Mouse (Mus musculus) spleen, postnatal 10 days (tissue): ENCODE results near the gene Inpp4b.

Experiments used
- DNase-seq, 2 experiments: peaks; one replicate each; pipeline ENCODE4 v3.0.0; 2021 to 2022; ENCODE audit warnings: low spot score in 2 of 2

Inpp4b gene

GRCm38 (mm10) chr8:81707436-81707835, 365.1 kb downstream of the Inpp4b start:
- no peak for DNase-seq

GRCm38 (mm10) chr8:81731332-81731731, 389.0 kb downstream of the Inpp4b start:
- no peak for DNase-seq

- DNase-seq: no peak
Observed at GRCm38 (mm10) chr8:81735655-81736054, 393.3 kb downstream of the Inpp4b start.

- DNase-seq: no peak
Observed at GRCm38 (mm10) chr8:81736103-81736502, 393.7 kb downstream of the Inpp4b start.

DNA sequence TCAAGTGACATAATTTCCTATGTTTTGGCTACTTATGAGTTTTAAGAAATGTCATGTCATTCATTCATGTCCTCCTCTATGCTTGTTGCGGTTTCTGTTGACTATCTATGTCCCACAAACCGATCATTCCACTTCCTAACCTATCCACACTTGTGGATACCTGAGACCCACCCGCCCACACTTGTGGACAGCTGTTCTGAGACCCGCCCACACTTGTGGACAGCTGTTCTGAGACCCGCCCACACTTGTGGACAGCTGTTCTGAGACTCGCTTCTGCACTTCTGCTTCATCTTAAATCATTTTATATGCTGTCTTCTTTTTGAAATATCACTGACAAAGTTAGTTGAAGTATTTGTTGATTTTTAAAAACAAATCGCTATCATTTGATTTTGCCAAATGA, 400.2 kb downstream of the Inpp4b start:
- no peak for DNase-seq

DNA sequence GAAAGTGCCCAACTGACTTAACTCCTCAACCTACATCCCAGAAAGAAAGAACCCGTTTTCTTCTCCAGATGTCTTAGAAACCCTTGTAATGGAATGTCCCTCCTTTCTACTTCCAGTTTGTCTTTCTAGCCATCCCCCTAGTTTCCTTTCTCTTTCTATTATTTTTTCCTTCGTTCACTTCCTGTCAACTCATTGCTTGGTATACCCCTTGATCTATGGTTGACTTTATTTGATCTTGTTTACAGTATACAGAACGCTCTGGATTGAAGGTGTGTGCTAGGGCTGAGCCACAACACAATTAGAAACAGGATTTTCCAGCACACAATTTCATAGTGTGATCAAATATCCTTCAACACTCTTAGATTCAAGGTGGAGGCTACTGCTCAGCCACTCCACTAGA, 400.7 kb downstream of the Inpp4b start:
- DNase-seq: no peak

DNA sequence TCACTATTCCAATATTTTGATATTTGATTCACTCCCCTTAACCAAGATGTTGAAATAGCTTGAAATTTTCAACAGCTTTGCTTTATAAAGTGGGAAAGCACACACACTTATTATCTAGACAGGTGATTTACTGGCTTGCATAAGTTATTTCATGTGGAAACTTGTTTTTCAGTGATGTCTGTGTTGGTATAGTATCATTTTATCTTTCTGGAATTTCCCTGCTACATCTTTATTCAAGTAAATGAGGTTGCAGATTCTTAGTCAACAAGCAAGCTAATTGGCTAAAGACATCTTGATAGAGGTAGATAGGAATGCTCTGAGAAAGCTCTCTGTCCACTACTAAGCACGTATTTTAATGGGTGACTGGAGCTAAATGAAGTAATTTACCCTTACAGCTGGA, 403.1 kb downstream of the Inpp4b start:
- DNase-seq: no peak

- no peak for DNase-seq
Observed at GRCm38 (mm10) chr8:81751159-81751558, 408.8 kb downstream of the Inpp4b start.

- no peak for DNase-seq
Observed at GRCm38 (mm10) chr8:81756663-81757062, 414.3 kb downstream of the Inpp4b start.

- DNase-seq: no peak
Observed at GRCm38 (mm10) chr8:81757580-81758144, 415.3 kb downstream of the Inpp4b start.

DNA sequence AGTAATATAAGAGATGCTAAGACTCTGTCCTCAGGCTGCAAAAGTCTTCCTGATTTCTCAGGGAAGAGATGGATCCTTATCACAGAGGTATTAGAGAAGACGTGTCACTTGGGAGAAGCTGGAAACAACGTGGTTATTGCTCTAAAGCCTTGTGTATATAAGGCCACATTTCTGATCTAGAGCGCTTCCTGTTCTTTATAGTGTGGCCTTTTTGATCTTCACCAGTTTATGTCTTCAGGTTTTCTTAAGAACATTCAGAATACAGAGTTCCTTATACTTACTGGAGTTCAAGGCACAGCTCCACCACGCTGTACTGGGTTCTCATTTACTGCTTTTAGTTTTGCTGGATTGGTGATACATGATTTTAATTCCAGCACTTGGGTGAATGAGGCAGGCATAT, 419.1 kb downstream of the Inpp4b start:
- no peak for DNase-seq

DNA sequence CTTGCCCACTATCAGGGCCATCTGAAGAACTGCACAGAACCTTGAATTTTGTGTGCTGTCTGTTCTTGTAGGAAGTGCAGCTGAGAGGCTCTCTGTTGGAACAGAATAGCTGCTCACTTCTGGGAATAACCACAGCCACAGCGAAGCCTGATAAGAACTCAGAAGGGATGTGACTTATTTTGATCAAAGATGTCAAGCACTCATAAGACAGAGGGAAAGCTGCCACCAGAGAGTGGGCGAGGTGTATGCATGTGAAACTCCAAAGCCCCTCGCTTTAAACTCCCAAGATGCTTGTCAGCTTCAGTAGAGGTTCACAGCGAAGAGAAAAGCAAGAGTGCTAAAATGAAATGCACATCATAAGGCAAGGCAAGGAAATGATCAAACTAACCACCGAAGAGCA, 423.7 kb downstream of the Inpp4b start:
- no peak for DNase-seq

GRCm38 (mm10) chr8:81767411-81768312, 425.3 kb downstream of the Inpp4b start:
- peak in 1 of 2 experiments; percentile 17 for DNase-seq

- no peak for DNase-seq
Observed at GRCm38 (mm10) chr8:81768313-81768675, 425.9 kb downstream of the Inpp4b start.

GRCm38 (mm10) chr8:81768731-81769445, 426.5 kb downstream of the Inpp4b start:
- DNase-seq: no peak

DNA sequence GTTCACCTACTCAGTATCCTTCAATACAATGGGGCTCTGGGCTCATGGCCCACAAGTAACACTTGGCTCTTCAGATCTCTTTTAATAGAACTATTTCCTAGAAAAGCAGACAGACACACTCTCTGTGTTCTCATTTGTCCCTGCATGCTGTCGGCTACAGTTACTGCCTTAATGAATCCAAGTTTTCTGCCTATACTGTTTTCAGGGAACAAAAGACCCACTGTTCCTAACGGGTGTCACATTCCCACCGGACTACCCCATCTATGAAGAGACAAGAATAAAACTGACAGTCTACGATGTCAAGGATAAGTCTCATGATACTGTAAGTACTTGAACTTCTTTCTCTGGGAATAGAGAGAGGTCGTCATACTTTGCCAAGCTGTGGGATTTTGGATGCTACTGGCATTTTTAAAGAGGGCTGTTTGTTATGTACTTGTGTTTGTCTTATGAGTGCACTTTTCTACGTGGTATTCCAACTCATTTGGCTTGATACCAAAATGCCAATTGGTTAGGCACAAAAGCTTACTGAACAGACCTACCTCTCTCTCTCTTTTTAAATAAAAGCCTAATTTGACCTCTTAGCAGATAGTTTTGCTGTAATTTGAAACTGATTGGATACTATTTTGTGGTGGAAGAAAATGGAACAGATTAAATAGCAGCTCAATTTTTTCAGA, 428.4 kb downstream of the Inpp4b start:
- DNase-seq: no peak

DNA sequence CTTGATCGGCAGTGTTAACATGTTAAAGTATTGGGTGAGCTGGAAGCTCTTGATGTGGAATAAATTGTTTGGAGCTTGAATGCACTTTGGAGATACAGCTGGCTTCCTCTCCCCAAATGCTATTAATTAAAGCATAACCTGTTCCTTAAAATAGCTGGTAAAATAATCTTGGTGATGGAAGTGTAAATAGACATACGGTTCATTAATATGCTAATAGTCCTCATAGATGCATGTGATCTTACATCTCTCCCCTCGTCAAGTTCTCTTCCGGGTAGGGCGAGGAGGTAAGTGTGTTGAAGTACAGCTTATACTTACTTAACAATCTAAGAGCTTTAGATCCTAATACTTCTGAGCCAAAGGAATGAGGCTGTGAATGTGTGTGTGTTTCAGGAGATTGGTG, 430.5 kb downstream of the Inpp4b start:
- DNase-seq: no peak

GRCm38 (mm10) chr8:81773305-81773965, 431.1 kb downstream of the Inpp4b start:
- DNase-seq: no peak

DNA sequence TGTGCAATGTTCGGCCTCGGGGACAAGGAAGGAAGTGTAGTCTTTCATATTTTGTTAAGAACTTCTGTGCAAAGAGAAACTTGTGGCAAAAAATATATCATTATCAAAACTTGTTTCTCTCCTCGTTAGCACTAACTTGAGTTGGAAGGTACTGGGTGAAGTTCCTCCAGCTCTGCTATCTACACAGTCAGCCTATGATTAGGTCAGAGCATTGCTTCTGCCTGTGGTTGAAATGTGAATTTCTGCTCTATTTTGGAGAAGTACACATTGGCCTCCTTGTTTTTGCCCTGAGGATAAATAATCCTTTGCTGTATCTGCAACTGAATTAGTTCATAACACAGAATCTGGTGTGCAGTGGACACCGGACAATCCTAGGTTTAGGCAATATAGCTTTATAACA, 431.7 kb downstream of the Inpp4b start:
- DNase-seq: no peak

DNA sequence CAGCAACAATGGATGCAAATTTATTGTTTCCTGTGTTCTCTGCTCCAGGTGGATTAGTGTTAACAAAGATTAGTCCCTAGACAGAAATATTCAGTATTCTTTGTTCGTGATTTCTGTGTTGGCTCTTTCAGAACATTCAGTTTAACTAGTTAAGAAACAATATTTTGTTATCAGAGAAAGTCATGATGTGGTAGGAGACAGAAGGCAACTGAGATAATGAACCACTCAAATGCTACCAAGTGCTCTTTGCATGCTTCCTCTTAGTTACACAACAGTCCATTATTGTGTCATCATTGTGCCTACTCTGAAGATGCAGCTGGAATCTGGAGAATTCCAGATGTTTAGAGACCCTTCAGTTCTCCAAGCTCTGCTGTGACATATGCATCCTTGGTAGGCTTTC, 432.1 kb downstream of the Inpp4b start:
- no peak for DNase-seq

- no peak for DNase-seq
Observed at GRCm38 (mm10) chr8:81776516-81777237, 434.3 kb downstream of the Inpp4b start.
